Mouse (Mus musculus) CH12.LX (cell line): ENCODE data around the gene Mad2l2. TPM values are rescaled to one million over a fixed set of nuclear protein-coding genes. Genes with fewer than 3 reads are reported as not detected.
"Not testable (repeated sequence)": the region's sequence is repeated elsewhere in the genome, so short reads cannot be mapped to it uniquely, and the experiment has no call there.

ENCODE experiments used
- DNase-seq: peaks from one replicate; pipeline ENCODE4 v3.0.0-alpha.2; 2013; ENCODE audit errors: extremely low read depth
- H3K27ac ChIP-seq: 2 replicates; pipeline ENCODE4 v1.5.1; 2012; ENCODE audit warnings: low read depth, mild to moderate bottlenecking, control low read depth, moderate library complexity; ENCODE audit not compliant: insufficient read depth
- H3K27me3 ChIP-seq: replicated peaks from 2 replicates; pipeline ENCODE3; 2012; ENCODE audit warnings: inconsistent platforms
- H3K36me3 ChIP-seq, 2 experiments: replicated peaks in 1 of 2; 2 replicates each; pipeline versions ENCODE3 to v1.6.1; 2012; ENCODE audit warnings: inconsistent platforms in 1 of 2, low read length in 1 of 2, mild to moderate bottlenecking in 1 of 2, mixed read lengths in 1 of 2, moderate library complexity in 1 of 2; ENCODE audit not compliant: control insufficient read depth in 1 of 2, insufficient read depth in 1 of 2
- H3K4me1 ChIP-seq, 2 experiments: 2 replicates each; pipeline ENCODE4 v1.6.1; 2012; ENCODE audit warnings: inconsistent platforms in 1 of 2, moderate library complexity in 1 of 2; ENCODE audit not compliant: insufficient read depth in 2 of 2, control insufficient read depth in 1 of 2
- H3K4me2 ChIP-seq: 2 replicates; pipeline ENCODE4 v1.6.1; 2012; ENCODE audit warnings: low read depth, mild to moderate bottlenecking, control low read depth; ENCODE audit not compliant: poor library complexity, insufficient read depth, severe bottlenecking
- H3K4me3 ChIP-seq, 3 experiments: fragments of 150-350 bp in 1 of 3; sonication (generic) in 1 of 3; replicated peaks in 1 of 3; 2 replicates each; pipeline versions ENCODE3 to v1.5.1; 2011 to 2012; ENCODE audit warnings: low read depth in 2 of 3, low read length in 2 of 3, mild to moderate bottlenecking in 2 of 3, moderate library complexity in 2 of 3, control low read depth in 1 of 3, improper control_type of control experiment in 1 of 3, inconsistent platforms in 1 of 3, mixed read lengths in 1 of 3; ENCODE audit not compliant: poor library complexity in 1 of 3
- H3K79me2 ChIP-seq: replicated peaks from 2 replicates; pipeline ENCODE4 v1.6.1; 2012; ENCODE audit warnings: mild to moderate bottlenecking, moderate library complexity; ENCODE audit not compliant: control insufficient read depth, poor library complexity, insufficient read depth, severe bottlenecking; ENCODE audit errors: extremely low read depth
- H3K9ac ChIP-seq: 2 replicates; pipeline ENCODE4 v1.6.1; 2012; ENCODE audit warnings: low read depth, mild to moderate bottlenecking, control low read depth, moderate library complexity; ENCODE audit not compliant: insufficient read depth
- H3K9me3 ChIP-seq: replicated peaks from 2 replicates; pipeline ENCODE3; 2012; ENCODE audit warnings: low read length, inconsistent platforms, mixed read lengths
- BHLHE40 ChIP-seq: IDR thresholded peaks from 2 replicates; pipeline ENCODE4 v1.6.1; 2011; ENCODE audit warnings: mild to moderate bottlenecking, low read depth, low read length, improper control_type of control experiment
- CTCF ChIP-seq, 2 experiments: IDR thresholded peaks in 1 of 2; conservative IDR thresholded peaks in 1 of 2; 2 replicates each; pipeline ENCODE4 v1.5.1; 2011 to 2012; ENCODE audit warnings: low read depth in 2 of 2, low read length in 2 of 2, improper control_type of control experiment in 1 of 2, inconsistent platforms in 1 of 2, mild to moderate bottlenecking in 1 of 2, moderate library complexity in 1 of 2
- ELF1 ChIP-seq: IDR thresholded peaks from 2 replicates; pipeline ENCODE4 v1.6.1; 2014; ENCODE audit warnings: low read depth, mild to moderate bottlenecking, inconsistent platforms, low read length, improper control_type of control experiment
- EP300 ChIP-seq: IDR thresholded peaks from 2 replicates; pipeline ENCODE4 v1.6.1; 2011; ENCODE audit warnings: low read length, improper control_type of control experiment
- ETS1 ChIP-seq: conservative IDR thresholded peaks from 2 replicates; pipeline ENCODE4 v1.6.1; 2012; ENCODE audit warnings: low read depth, mild to moderate bottlenecking, inconsistent platforms, low read length, improper control_type of control experiment, moderate library complexity
- GABPA ChIP-seq: IDR thresholded peaks from 2 replicates; pipeline ENCODE4 v1.6.1; 2012; ENCODE audit warnings: low read depth, low read length, improper control_type of control experiment, inconsistent platforms; ENCODE audit not compliant: insufficient replicate concordance
- KAT2A ChIP-seq: IDR thresholded peaks from 2 replicates; pipeline ENCODE4 v1.6.1; 2012; ENCODE audit warnings: low read length, improper control_type of control experiment, inconsistent platforms; ENCODE audit not compliant: insufficient replicate concordance
- MAFK ChIP-seq: IDR thresholded peaks from 2 replicates; pipeline ENCODE4 v1.6.1; 2011; ENCODE audit warnings: low read length, improper control_type of control experiment; ENCODE audit not compliant: insufficient replicate concordance
- MAX ChIP-seq: IDR thresholded peaks from 2 replicates; pipeline ENCODE4 v1.6.1; 2011; ENCODE audit warnings: low read length, improper control_type of control experiment
- NELFE ChIP-seq: IDR thresholded peaks from 2 replicates; pipeline ENCODE4 v1.6.1; 2011; ENCODE audit warnings: low read depth, low read length, improper control_type of control experiment
- PAX5 ChIP-seq: IDR thresholded peaks from 2 replicates; pipeline ENCODE4 v1.6.1; 2012; ENCODE audit warnings: low read length, inconsistent platforms, mixed read lengths
- POLR2A ChIP-seq: IDR thresholded peaks from 2 replicates; pipeline ENCODE4 v1.6.1; 2011; ENCODE audit warnings: low read depth, mild to moderate bottlenecking, improper control_type of control experiment, low read length
- POLR2AphosphoS2 ChIP-seq: IDR thresholded peaks from 2 replicates; pipeline ENCODE4 v1.6.1; 2011; ENCODE audit warnings: low read depth, low read length, improper control_type of control experiment
- RCOR1 ChIP-seq: conservative IDR thresholded peaks from 2 replicates; pipeline ENCODE4 v1.6.1; 2012; ENCODE audit warnings: low read depth, mild to moderate bottlenecking, inconsistent platforms, low read length, improper control_type of control experiment
- TBP ChIP-seq: conservative IDR thresholded peaks from 2 replicates; pipeline ENCODE4 v1.6.1; 2011; ENCODE audit warnings: low read depth, low read length, improper control_type of control experiment
- ZC3H11A ChIP-seq: IDR thresholded peaks from 2 replicates; pipeline ENCODE4 v1.6.1; 2012; ENCODE audit warnings: low read depth, mild to moderate bottlenecking, inconsistent platforms, low read length, improper control_type of control experiment
- ZKSCAN1 ChIP-seq: IDR thresholded peaks from 2 replicates; pipeline ENCODE4 v1.6.1; 2012; ENCODE audit warnings: low read depth, inconsistent platforms, low read length, improper control_type of control experiment, borderline replicate concordance
- dilution Hi-C: fragments of 300-500 bp; cut with MboI; formaldehyde crosslinking; loops from 2 replicates; pipeline ENCODE4 v1.14.3; 2020; ENCODE audit warnings: low sequenced_read_pairs; ENCODE audit not compliant: extremely low pct_unique_long_range_greater_than_20kb, extremely low pct_ligation_motif_present
- in situ Hi-C: fragments of 300-500 bp; cut with MboI; formaldehyde crosslinking; loops from 3 replicates; pipeline ENCODE4 v1.14.3; 2019; ENCODE audit warnings: low sequenced_read_pairs, low pct_ligation_motif_present, low pct_unique_long_range_greater_than_20kb, mixed read lengths
- polyA plus RNA-seq: library from polyadenylated mRNA; unstranded; fragments of >175 nt; gene quantifications from 2 replicates; pipeline ENCODE4 v1.2.1, GENCODE M21; 2012; ENCODE audit warnings: low read depth; ENCODE audit not compliant: insufficient read length
- total RNA-seq, 2 experiments: library from RNA; depleted of rRNA; stranded (reverse); fragments of 300-350 nt in 1 of 2; fragments of >200 nt in 1 of 2; gene quantifications; 2 replicates each; pipeline ENCODE4 v1.2.3; 2012 to 2014

Gene Mad2l2
- total and polyA plus RNA-seq, 3 experiments: 23.1 to 43.3 (median 36.5) TPM

DNA sequence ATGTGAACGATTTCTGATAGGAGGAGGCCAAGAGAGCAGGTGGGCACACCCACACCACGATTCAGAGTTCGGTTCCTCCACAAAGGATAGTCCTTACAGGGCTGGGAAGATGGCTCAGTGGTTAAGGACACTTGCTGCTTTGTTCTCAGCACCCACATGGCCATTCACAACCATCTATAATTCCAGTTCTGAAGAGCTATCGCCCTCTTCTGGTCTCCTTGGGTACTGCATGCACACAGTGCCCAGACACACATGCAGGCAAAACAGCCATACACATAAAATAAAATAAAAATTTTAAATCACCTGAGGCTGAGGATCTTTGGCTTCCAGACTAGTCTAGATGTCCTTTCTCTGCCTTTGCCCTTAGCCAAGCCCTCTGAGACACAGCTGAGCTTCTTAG lies 12.8 kb upstream of the Mad2l2 start:
- peaks cover 3 to 9% of the 10 kb centered on the region in 2 experiments; a peak in 2 of 4 replicates for H3K4me1 ChIP-seq
- in situ Hi-C loops: loop anchor here (5.0 kb wide), 1 partner anchor 35 kb away; the partner anchor contains the start of gene Fbxo6
- H3K4me2 ChIP-seq: no peak overlapping the region
- H3K27ac ChIP-seq: no peak overlapping the region
- H3K79me2 ChIP-seq: no peaks in the 10 kb centered on the region
- H3K9ac ChIP-seq: no peak overlapping the region
- no peaks in the 10 kb centered on the region for H3K36me3 ChIP-seq
- H3K9me3 ChIP-seq: peaks cover 8% of the 10 kb centered on the region
- DNase-seq: no peak
- peaks cover 61% of the 10 kb centered on the region for H3K27me3 ChIP-seq
- dilution Hi-C loops: no loop called here
- H3K4me3 ChIP-seq: no peak overlapping the region
- TF ChIP-seq BHLHE40: no peak
- peak; percentile 33 to 38; a peak in 2 of 4 replicates for TF ChIP-seq CTCF (conservative IDR thresholded peaks at IDR 0.05 in 1 of 2, IDR thresholded peaks at IDR 0.05 in 1 of 2; ENCODE audit: low read depth in 2 of 2, low read length in 2 of 2)

DNA sequence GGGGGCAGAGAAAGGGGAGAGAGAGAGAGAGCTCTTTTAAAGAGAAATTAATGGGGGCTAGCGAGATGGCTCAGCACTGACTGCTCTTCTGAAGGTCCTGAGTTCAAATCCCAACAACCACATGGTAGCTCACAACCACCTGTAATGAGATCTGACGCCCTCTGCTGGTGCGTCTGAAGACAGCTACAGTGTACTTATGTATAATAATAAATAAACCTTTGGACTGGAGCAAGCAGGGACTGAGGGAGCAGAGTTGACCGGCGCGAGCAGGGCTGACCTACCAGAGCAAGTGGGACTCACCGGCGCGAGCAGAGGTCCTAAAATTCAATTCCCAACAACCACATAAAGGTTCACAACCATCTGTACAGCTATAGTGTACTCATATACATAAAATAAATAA lies 10.6 kb upstream of the Mad2l2 start:
- H3K9ac ChIP-seq, DNase-seq, H3K79me2 ChIP-seq, H3K4me2 ChIP-seq, H3K4me3 ChIP-seq, H3K36me3 ChIP-seq, dilution Hi-C loops, H3K4me1 ChIP-seq, H3K27ac ChIP-seq: not testable (repeated sequence)
- Histone ChIP-seq H3K9me3 (peaks cover 12% of the 10 kb centered on the region), H3K27me3 (peaks cover 64% of the 10 kb centered on the region)
- TF ChIP-seq CTCF (conservative IDR thresholded peaks at IDR 0.05 in 1 of 2, IDR thresholded peaks at IDR 0.05 in 1 of 2; ENCODE audit: low read depth in 2 of 2, low read length in 2 of 2): 0 out of 4 replicates have a peak, but pooled peaks of 1 of the 2 experiments have one; percentile 22
- in situ Hi-C loops: loop anchor here (5.0 kb wide), 1 partner anchor 33 kb away; the partner anchor contains the start of gene Fbxo6

GRCm38 (mm10) chr4:148120555-148120954 lies 9.6 kb upstream of the Mad2l2 start:
- Histone ChIP-seq H3K79me2 (no peaks in the 10 kb centered on the region), H3K4me3 (no peak overlapping the region), H3K9me3 (peaks cover 12% of the 10 kb centered on the region), H3K4me1 (peaks cover 0 to 1% of the 10 kb centered on the region in 2 experiments; a peak in 2 of 4 replicates), H3K9ac (no peak overlapping the region), H3K36me3 (no peaks in the 10 kb centered on the region), H3K4me2 (no peak overlapping the region), H3K27ac (no peak overlapping the region), H3K27me3 (peaks cover 65% of the 10 kb centered on the region)
- in situ Hi-C loops (no loop called here), dilution Hi-C loops (no loop called here)
- TF ChIP-seq NELFE (no peak), ZC3H11A (no peak), POLR2AphosphoS2 (no peak), MAFK (no peak), ELF1 (no peak), CTCF (conservative IDR thresholded peaks at IDR 0.05 in 1 of 2, IDR thresholded peaks at IDR 0.05 in 1 of 2; ENCODE audit: low read depth in 2 of 2, low read length in 2 of 2) (no peak), PAX5 (no peak), GABPA (no peak), ETS1 (no peak), RCOR1 (no peak), MAX (no peak), POLR2A (no peak), TBP (no peak), ZKSCAN1 (no peak), EP300 (no peak), KAT2A (no peak)
- DNase-seq: no peak
